Mouse (Mus musculus) CD4-positive, CD25-positive, alpha-beta regulatory T cell, adult 4 months (primary cell): ENCODE data around the gene Lpp. TPM values are rescaled to one million over a fixed set of nuclear protein-coding genes. Genes with fewer than 3 reads are reported as not detected.

Source experiments
- ATAC-seq: one replicate; pipeline ENCODE4 v1.8.0; 2017
- polyA plus RNA-seq, 2 experiments: library from polyadenylated mRNA; unstranded; fragments of 100-300 nt; shearing (Covaris generic); gene quantifications; one replicate each; pipeline ENCODE4 v1.2.1; 2017

Lpp gene
- polyA plus RNA-seq, 2 experiments from 2014 or later, result 22.3 to 28.2 TPM

- no peak for ATAC-seq
Measured at GRCm38 (mm10) chr16:24735754-24736153, 342.4 kb downstream of the Lpp start.

GRCm38 (mm10) chr16:24737362-24738057, 344.2 kb downstream of the Lpp start:
- ATAC-seq, result peak; percentile 85

- no peak for ATAC-seq
Measured at GRCm38 (mm10) chr16:24740714-24741113, 347.4 kb downstream of the Lpp start.

GRCm38 (mm10) chr16:24749816-24750215, 356.5 kb downstream of the Lpp start:
- no peak for ATAC-seq

- no peak for ATAC-seq
Measured at GRCm38 (mm10) chr16:24756141-24756540, 362.8 kb downstream of the Lpp start.

- no peak for ATAC-seq
Measured at GRCm38 (mm10) chr16:24766051-24766450, 372.7 kb downstream of the Lpp start.

- no peak for ATAC-seq
Measured at GRCm38 (mm10) chr16:24766596-24766995, 373.3 kb downstream of the Lpp start.

- ATAC-seq, result no peak
Measured at GRCm38 (mm10) chr16:24777053-24777452, 383.7 kb downstream of the Lpp start.

- ATAC-seq, result no peak
Measured at GRCm38 (mm10) chr16:24778432-24779274, 385.3 kb downstream of the Lpp start.

GRCm38 (mm10) chr16:24780545-24780944, 387.2 kb downstream of the Lpp start:
- ATAC-seq, result no peak

GRCm38 (mm10) chr16:24781922-24782321, 388.6 kb downstream of the Lpp start:
- no peak for ATAC-seq

- no peak for ATAC-seq
Measured at GRCm38 (mm10) chr16:24785651-24786050, 392.3 kb downstream of the Lpp start.

GRCm38 (mm10) chr16:24788973-24789372, 395.7 kb downstream of the Lpp start:
- no peak for ATAC-seq

- ATAC-seq, result no peak
Measured at GRCm38 (mm10) chr16:24791387-24791786, 398.1 kb downstream of the Lpp start.

GRCm38 (mm10) chr16:24791984-24792383, 398.7 kb downstream of the Lpp start:
- no peak for ATAC-seq

- no peak for ATAC-seq
Measured at GRCm38 (mm10) chr16:24792836-24793235, 399.5 kb downstream of the Lpp start.

GRCm38 (mm10) chr16:24794665-24795064, 401.4 kb downstream of the Lpp start:
- no peak for ATAC-seq

GRCm38 (mm10) chr16:24801355-24801754, 408.0 kb downstream of the Lpp start:
- ATAC-seq, result no peak

GRCm38 (mm10) chr16:24801780-24802179, 408.5 kb downstream of the Lpp start:
- ATAC-seq, result no peak

GRCm38 (mm10) chr16:24806093-24806492, 412.8 kb downstream of the Lpp start:
- no peak for ATAC-seq

- no peak for ATAC-seq
Measured at GRCm38 (mm10) chr16:24807565-24807964, 414.3 kb downstream of the Lpp start.

GRCm38 (mm10) chr16:24809811-24810210, 416.5 kb downstream of the Lpp start:
- no peak for ATAC-seq

GRCm38 (mm10) chr16:24816621-24817020, 423.3 kb downstream of the Lpp start:
- ATAC-seq, result no peak

GRCm38 (mm10) chr16:24817381-24817780, 424.1 kb downstream of the Lpp start:
- ATAC-seq, result no peak
